Mouse (Mus musculus) E14TG2a.4 (cell line): ENCODE measurements around the gene Sh3bp5.

Experiments
- H3K27me3 ChIP-seq: 2 replicates; pipeline ENCODE4 v1.6.1; 2014; ENCODE audit warnings: low read length, control low read depth; ENCODE audit not compliant: insufficient read depth
- H3K36me3 ChIP-seq: 2 replicates; pipeline ENCODE4 v1.6.1; 2014; ENCODE audit warnings: low read length, control low read depth; ENCODE audit not compliant: insufficient read depth
- H3K4me1 ChIP-seq: replicated peaks from 2 replicates; pipeline ENCODE4 v1.6.1; 2014; ENCODE audit warnings: low read depth, low read length, control low read depth
- H3K4me3 ChIP-seq: replicated peaks from 2 replicates; pipeline ENCODE4 v1.5.1; 2014; ENCODE audit warnings: mild to moderate bottlenecking, low read length
- H3K9me3 ChIP-seq: 2 replicates; pipeline ENCODE4 v1.6.1; 2014; ENCODE audit warnings: low read length, control low read depth
- CTCF ChIP-seq: conservative IDR thresholded peaks from 2 replicates; pipeline ENCODE4 v1.5.1; 2014; ENCODE audit warnings: low read length
- NANOG ChIP-seq: IDR thresholded peaks from 2 replicates; pipeline ENCODE4 v1.6.1; 2014; ENCODE audit warnings: borderline replicate concordance, low read length, mixed read lengths
- POU5F1 ChIP-seq: IDR thresholded peaks from 2 replicates; pipeline ENCODE4 v1.6.1; 2014; ENCODE audit warnings: low read length, borderline replicate concordance

The Sh3bp5 gene

DNA sequence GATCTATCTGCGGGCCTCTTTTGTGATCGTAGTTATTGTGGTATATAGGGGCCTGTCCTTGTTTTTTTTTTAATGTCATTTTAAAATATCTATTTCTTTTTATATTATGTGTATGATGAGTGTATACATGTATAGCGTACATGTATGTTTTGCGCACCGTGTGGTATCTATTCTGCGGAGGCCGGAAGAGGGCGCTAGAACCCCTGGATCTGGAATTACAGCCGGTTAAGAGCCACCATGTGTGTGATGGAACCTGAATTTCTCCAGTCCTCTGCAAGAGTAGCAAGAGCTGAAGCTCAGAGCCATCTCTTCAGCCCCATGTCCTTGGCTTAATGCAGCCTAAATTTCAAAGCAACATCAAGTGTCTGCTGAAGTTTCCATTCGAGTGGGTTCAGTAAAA lies 111.0 kb downstream of the Sh3bp5 start:
- TF ChIP-seq CTCF (peak; percentile 67), POU5F1 (no peak), NANOG (no peak)
- Histone ChIP-seq H3K36me3 (no peaks in the 10 kb centered on the region), H3K9me3 (no peaks in the 10 kb centered on the region), H3K4me1 (peaks cover 24% of the 10 kb centered on the region), H3K4me3 (0 out of 2 replicates have a peak overlapping the region, but pooled peaks have one; percentile 58), H3K27me3 (peaks cover 25% of the 10 kb centered on the region; the same call in 1 of the 2 replicates)

DNA sequence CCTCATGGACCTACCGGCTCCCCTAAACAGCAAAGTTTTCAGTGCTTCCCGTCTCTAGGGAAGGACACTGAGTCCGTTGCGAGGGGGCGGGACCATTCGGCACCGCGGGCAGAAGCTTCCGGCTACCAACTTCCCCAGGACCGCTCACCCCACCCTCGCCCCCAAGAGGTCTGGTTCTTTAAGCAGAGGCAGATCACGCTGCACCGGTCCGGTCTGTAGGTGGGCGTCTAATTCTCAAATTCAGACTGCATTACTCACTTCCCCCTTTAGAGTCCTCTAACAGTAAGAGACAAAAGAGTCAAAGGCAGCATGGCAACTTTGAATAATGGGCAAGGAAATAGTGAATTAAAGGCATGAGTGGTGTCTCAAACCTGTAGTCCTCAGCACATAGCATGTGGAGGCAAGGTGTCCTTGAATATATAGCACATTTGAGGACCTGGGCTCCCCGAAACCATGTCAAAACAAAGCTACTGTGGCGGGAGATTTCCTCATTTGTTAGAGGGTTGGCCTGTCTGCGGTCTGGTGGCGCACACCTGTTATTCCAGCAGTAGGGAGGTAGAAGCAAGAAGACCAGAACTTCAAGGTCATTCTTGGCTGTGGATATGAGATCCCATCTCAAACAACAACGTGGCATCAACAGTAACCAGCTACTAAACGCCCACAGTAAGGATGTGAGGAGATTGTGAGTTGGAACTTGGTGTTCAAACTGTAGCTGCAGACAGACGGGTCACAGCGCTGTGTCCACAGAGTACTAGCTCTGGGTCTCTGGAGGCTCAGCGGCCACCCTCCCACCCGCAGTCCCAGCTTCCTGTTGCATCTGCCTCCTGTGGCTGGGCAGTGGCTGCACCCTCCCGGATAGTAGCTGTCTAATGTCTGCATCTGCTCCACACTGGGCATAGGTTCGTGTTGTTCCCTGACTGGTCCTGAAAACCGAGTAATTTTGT lies 111.8 kb downstream of the Sh3bp5 start, which contains the start of gene Dnah1:
TSS of gene Dnah1 (minus strand) at position 48 of the 944 bp plus-strand sequence.
- no peaks in the 10 kb centered on the region for H3K36me3 ChIP-seq
- H3K4me1 ChIP-seq: peaks cover 24% of the 10 kb centered on the region
- peak within 1 kb of the TSS; percentile 58 for H3K4me3 ChIP-seq
- no peaks in the 10 kb centered on the region for H3K9me3 ChIP-seq
- peaks cover 25% of the 10 kb centered on the region; the same call in 1 of the 2 replicates for H3K27me3 ChIP-seq
- TF ChIP-seq NANOG: 0 out of 2 replicates have a peak, but pooled peaks have one; percentile 40
- no peak for TF ChIP-seq CTCF
- no peak for TF ChIP-seq POU5F1

DNA sequence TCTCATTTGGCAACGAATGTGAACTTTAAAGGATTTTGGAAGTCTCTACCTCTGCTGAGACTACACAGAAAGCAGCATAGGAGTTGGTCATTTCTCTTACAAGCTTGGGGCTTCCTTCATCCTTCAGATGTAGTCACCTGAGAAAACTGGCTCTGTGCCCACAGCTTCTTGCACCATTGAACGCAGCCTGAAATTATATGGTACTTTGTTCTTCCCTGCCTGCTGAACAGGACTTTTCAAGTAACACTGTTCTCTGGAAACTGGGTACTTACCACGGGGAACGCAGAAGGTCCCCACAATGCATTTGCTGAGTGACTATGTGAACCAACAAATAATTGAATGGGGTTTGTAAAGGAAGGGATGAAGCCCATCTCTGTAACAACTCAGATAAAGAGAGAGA lies 112.7 kb downstream of the Sh3bp5 start:
- Histone ChIP-seq H3K9me3 (no peaks in the 10 kb centered on the region), H3K36me3 (no peaks in the 10 kb centered on the region), H3K4me3 (peak overlapping the region; percentile 58; the same call in 1 of the 2 replicates), H3K4me1 (peaks cover 24% of the 10 kb centered on the region), H3K27me3 (peaks cover 25% of the 10 kb centered on the region; the same call in 1 of the 2 replicates)
- TF ChIP-seq POU5F1 (no peak), NANOG (no peak), CTCF (no peak)

DNA sequence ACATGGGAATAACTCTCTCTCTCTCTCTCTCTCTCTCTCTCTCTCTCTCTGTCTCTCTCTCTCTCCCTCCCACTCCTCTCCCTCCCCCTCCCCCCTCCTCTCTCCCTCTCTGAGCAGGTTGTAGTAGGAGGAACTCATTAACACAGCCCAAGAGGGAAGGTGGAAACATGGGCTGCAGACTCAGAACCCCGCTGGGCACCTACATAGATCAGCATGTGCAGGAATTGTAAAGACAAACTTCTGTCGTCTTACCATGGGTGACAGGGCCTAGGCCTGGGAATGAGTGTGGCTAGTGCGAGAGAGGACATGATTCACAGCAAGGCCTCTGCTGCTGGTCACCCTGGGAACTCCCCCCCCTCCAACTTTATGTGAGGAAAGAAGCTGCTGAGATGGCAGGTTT lies 113.7 kb downstream of the Sh3bp5 start:
- TF ChIP-seq NANOG: no peak
- no peak for TF ChIP-seq POU5F1
- no peak for TF ChIP-seq CTCF
- H3K27me3 ChIP-seq: peaks cover 25% of the 10 kb centered on the region; the same call in 1 of the 2 replicates
- H3K4me1 ChIP-seq: peaks cover 22% of the 10 kb centered on the region
- H3K4me3 ChIP-seq: no peak overlapping the region
- no peaks in the 10 kb centered on the region for H3K36me3 ChIP-seq
- no peaks in the 10 kb centered on the region for H3K9me3 ChIP-seq

DNA sequence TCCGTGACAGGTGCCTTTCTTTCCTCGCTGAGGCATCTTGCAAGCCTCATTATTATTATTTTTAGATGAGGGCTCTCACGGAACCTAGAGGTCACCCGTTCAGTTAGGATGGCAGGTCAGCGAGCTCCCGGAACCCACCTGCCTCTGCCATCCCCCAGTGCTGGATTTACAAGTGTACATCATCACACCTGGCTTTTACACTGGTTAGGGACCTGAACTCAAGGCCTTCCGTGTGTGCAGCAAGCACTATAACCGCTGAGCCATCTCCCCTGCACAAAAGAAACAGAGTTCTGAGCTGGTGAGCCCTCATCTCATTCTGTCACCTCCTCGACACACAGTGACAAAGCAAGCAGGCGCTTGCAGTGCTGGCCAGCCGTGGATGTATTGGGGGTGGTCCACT lies 114.7 kb downstream of the Sh3bp5 start:
- Histone ChIP-seq H3K4me1 (peaks cover 20% of the 10 kb centered on the region), H3K27me3 (peaks cover 25% of the 10 kb centered on the region; the same call in 1 of the 2 replicates), H3K9me3 (no peaks in the 10 kb centered on the region), H3K4me3 (no peak overlapping the region), H3K36me3 (no peaks in the 10 kb centered on the region)
- TF ChIP-seq NANOG: no peak

DNA sequence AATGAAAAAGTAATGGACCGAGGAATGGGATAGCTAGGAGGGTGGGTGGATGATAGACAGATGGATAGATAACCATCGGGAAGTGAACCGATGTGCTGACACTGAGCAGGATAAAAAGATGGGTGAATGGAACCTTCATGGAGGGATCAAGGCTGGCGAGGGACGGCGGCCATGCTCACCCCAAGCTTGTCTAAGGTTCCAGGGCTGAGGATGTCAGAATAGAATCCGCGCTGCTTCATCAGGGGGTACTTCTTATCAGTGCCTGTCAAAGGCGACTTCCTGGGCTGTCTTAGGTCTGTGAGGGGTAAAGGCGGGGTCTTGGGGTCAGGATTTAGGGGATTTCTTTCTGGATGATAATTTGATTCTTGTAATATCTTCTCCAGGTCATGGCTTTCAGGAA lies 116.3 kb downstream of the Sh3bp5 start:
- no peak for TF ChIP-seq POU5F1
- no peak for TF ChIP-seq CTCF
- no peak for TF ChIP-seq NANOG
- no peaks in the 10 kb centered on the region for H3K9me3 ChIP-seq
- H3K4me3 ChIP-seq: no peak overlapping the region
- H3K4me1 ChIP-seq: peaks cover 19% of the 10 kb centered on the region
- H3K27me3 ChIP-seq: peaks cover 25% of the 10 kb centered on the region; the same call in 1 of the 2 replicates
- H3K36me3 ChIP-seq: no peaks in the 10 kb centered on the region

DNA sequence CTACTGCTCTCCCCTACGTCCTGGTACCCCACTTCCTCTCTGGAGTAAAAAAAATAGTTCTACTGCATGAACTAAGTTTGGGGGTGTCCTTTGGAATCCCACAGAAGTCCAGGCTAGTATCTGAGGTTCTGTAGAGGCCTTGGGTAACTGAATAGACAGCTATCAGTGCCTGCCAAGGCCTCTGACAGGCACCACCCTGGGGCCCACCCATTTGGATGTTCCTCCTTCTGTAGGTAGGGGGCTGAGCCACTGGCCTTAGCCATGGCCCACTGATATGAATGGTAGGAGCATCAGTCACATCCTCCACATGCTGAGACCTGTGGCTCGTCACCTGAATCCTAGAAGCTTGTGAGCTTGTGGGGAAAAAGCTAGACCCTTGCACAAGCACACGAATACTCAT lies 118.1 kb downstream of the Sh3bp5 start:
- Histone ChIP-seq H3K36me3 (no peaks in the 10 kb centered on the region), H3K4me1 (peaks cover 5% of the 10 kb centered on the region; the same call in 1 of the 2 replicates), H3K9me3 (no peaks in the 10 kb centered on the region), H3K27me3 (peaks cover 12% of the 10 kb centered on the region; the same call in 1 of the 2 replicates), H3K4me3 (no peak overlapping the region)
- no peak for TF ChIP-seq CTCF
- no peak for TF ChIP-seq NANOG
- TF ChIP-seq POU5F1: no peak

DNA sequence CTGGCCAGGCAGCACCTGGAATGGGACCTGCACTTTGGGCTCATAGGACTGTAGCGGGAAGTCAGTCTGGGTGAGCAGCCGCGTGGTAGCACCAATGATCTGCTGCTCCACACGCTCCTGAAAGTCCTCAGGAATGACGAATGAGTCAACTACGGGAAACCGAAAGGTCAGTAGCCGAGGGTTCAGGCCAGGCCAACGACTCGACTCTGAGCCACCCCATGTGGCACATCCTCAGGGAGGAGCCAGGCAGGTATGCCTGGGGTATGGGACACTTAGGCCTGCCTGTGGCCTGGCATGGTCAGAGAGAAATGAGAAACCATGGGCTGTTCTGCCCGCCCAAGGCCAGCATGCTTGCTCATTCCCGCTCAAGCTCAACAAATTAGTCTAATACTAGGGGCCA lies 119.3 kb downstream of the Sh3bp5 start:
- peaks cover 5% of the 10 kb centered on the region; the same call in 1 of the 2 replicates for H3K4me1 ChIP-seq
- H3K4me3 ChIP-seq: no peak overlapping the region; the same call in 1 of the 2 replicates
- TF ChIP-seq NANOG (no peak), CTCF (no peak), POU5F1 (no peak)
- H3K27me3 ChIP-seq: peaks cover 7% of the 10 kb centered on the region; the same call in 1 of the 2 replicates
- H3K36me3 ChIP-seq: no peaks in the 10 kb centered on the region
- no peaks in the 10 kb centered on the region for H3K9me3 ChIP-seq
